Mouse (Mus musculus) lung, postnatal 10 days (tissue): ENCODE measurements at regions not wholly inside any gene's neighbourhood (a gene's known extent, or its start where the extent isn't known, plus 50 kb on each side); places are given as distances from the start of the nearest gene placed in this dataset.
A peak's percentile ranks its signal among the peaks of the same experiment; 100 is the strongest.

Experiments
- DNase-seq: peaks from one replicate; pipeline ENCODE4 v3.0.0; 2021

DNA sequence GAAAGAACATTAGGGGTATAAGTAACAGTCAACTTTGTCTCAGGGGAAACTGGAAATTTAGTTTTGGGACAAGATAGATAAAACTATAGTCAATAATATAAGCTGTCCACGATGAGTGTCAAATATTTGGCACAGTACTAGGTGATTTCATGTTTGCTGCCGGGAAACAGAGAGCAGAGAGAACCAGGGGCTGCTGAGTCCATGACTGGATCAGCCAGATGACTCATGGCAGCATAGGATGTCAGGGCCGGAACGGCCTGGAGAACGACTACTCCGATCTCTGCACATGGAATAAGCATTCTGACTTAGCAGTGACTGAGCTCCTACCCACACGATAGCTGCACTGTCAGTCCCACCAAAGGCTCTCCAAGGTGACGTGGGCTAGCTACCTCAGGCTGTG lies 197.6 kb upstream of the Bmper start:
- DNase-seq: peak; percentile 33

DNA sequence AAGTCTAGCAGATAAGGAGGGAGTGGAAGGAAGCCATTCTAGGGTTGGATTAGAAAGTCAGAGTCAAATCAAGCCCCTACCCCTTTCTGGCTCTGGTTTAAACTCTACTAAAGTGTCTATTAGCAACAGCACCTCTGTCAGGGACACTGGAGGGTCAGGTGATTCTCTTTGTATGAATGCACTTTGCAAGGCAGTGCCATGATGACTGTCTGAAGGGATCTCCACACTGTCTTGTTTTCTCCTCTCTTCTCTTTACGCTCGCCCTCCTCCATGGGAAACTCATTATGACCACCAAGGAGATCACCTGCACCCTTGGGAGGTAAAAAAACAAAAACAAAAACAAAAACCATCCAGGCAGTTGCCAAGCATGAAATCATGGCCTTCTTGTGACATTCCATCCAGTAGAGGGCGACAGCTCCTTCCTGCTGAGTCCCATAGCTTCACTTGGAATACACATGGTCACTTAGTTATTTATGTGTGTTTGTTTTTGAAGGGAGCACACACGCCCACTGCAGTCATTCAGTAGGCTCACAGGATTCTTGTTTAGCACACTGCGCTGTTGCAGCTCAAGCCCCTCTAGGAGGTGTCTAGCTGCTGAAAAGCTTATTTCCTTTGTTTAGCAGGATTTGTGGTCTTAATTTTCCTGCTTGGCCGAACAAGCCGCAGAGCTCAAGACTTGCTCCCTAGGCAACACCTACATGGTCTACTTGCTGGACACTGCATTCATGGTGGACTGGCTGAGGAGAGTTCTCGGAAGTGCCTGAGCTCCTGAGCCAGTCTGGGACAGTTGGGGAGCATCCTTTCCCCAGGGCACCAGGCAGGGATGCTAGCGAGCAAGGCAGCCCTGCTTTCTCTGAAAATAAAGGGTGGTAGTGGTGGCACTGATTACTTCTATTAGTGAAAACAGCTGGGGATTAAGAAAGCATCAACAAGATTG lies 195.2 kb upstream of the Bmper start:
- peak; percentile 80 for DNase-seq

DNA sequence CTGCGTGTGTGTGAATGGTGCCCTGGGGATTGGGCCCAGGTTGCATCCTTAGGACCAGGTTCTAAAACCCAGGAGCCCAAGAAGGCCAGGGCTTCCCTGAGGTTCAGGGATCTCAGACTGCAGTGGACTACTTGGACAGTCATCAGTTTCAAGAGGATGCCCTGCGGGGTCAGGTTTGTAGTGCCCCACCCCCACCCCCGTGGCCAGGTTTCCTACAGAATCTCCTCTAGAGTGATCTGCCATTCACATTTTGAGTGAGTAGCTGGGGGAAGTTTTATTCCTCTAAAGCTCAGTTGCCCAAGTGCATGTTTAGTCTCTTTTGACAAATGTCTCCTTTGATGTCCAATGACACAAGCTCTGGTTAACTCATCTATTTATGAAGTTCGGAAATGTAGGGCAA lies 193.5 kb upstream of the Bmper start:
- no peak for DNase-seq

DNA sequence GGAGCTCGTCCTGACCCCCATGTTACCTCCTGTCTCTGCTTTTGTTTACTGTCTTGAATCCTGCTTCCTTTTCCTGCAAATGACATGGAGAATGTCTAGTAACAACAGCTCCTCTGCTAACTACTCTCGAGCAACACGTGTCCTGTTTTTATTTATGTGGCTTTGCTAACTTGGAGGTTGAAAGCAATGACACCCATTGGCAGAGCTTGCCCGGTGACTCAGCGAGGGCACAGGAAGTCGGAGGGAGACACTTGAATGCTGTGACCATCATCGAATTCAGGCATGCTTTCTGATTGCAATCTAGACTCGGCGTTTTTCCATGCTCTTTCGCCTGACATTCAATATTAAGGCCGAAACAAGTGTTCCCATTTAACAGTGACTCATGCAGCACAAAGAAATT lies 192.7 kb upstream of the Bmper start:
- DNase-seq: peak; percentile 46

DNA sequence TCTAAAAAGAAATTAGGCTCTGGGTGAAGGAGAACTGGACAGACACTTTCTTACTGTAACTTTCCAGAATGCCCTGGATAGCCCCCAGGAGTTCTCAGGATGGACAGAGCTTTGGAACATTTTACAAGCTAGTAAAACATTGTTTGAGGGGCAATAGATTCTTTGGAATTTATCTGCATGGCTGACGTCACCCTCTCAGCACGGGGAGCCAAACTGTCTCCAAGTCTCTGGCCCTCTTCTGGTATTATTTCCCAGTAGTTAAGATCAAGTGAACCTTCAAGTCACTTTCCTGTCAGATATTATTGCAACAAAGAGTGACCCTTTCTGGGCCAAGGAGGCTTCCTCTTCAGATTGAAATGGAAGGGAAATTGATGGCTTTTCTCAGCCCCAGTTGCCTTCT lies 192.3 kb upstream of the Bmper start:
- peak; percentile 51 for DNase-seq

DNA sequence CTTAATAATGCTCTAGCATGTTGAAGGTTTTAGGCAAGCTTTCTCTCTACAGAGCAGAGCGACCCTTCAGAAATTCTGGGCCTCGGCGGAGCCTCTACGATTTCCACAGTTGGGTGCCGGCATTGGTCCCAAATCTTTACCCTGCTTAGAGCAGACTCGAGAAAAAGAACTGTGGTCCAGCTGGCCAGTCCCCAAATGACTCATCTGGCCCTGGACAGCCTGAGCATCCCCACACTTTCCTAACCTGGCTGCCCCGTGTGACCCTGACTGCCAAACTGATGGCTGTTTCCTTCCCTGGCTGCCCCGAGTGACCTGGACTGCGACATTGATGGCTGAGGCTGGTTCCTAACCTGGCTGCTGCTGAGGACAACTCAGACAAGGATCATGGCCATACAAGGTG lies 191.0 kb upstream of the Bmper start:
- DNase-seq: no peak

DNA sequence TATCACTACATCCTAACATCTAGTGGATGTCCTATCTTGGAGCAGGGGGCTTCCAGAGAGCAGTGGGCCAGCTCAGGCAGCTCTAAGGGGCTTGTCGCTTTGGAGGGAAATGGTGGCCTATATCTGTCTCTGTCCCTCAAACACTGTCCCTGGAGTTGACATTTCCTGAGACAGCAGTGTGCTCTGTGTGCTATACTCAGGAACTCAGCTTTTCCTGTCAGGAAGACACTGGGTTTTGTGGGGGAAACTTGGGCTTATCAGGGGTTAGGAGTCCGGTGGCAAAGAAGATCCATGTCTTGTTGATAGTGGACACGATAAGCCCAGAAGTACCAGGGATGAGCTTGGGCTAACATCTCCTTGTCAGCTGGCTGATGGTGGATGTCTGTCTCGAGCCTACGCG lies 187.6 kb upstream of the Bmper start:
- DNase-seq: no peak

DNA sequence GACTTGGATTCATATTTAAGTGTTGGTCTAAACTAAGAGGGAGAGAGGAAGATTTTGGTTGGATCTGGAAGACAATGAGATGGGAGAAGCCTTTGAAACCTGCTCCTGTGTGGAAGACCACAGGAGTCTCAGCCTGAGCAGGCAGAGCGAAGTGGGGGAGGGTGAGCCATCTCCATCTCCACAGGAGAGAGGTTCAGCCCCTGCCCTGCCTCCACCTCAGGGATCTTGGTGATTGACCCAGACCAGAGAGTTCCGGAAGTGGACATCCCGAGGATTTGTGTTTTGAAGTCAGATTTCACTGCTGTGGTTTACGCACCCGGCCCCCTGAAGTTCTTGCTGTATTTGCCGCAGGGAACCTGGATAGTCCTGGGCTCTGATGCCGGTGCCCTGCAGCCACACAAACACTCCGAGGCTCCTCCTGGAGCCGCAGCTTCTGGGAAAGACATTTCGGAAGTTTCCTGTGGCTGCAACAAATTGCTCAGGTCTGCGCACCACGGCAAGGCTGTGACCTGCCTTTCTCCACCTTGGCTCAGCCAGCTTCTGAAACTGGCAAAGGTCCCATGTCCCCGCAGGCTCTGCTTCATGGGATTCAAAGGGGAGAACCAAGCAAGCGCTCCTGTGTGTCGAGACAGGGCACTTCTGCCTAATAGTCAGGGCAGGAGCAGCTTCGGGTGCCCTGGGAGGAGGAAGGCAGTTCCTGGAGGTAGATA lies 186.8 kb upstream of the Bmper start:
- no peak for DNase-seq

DNA sequence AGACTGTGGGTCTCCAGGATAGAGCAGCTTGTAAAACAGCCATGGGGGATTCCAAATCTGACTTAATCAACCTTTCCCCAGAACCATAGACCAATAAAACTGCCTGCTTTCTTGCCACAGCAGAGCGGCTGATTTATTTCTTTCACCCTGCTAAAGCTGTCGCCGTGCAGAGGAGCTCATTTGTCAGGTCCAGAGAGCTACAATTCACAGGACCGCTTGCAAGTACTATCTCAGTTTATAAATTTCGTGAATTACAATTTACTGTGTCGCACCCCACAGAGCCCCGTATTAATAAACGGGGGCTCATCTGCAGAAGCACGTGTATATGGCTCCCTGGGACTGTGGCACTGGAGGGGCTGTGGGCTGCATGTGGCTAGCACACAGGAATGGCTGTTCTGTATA lies 185.4 kb upstream of the Bmper start:
- DNase-seq: no peak

DNA sequence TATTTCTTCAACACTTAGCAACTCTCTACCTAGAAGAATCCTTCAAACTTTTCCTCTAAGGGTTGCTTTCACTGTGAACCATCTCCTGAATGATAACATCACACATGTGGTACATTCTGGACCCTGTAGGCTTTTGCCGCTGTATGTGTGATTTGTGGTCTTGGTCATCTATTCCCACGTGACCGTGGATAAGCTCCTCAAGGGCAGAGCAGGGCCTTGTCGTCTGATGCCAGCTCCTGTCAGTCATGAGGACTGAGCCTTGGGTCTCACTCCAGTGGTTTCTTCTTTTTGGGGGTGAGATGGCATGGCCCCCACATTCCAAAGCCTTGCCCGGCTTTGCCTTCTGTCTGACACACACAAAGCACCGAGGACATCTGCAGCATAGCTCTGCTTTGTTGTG lies 183.3 kb upstream of the Bmper start:
- no peak for DNase-seq

DNA sequence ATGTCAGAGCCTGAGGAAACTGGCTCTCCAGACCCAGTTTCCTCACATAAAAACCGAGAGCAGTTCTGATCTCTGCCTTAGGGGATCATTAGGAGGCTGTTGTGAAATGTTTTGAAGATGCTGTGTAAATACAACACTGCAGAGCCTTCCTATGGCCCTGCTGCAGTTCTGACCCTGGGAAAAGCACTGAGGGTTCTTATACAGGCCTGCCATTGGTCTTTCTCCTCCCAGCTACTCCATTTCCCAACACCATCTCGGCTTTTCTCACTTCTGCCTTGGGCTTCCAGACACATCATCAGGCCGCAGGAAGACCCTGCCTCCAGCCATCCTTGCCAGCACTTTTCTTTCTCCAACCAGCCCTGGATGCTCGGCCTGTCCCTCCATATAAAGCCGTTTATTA lies 181.9 kb upstream of the Bmper start:
- no peak for DNase-seq

DNA sequence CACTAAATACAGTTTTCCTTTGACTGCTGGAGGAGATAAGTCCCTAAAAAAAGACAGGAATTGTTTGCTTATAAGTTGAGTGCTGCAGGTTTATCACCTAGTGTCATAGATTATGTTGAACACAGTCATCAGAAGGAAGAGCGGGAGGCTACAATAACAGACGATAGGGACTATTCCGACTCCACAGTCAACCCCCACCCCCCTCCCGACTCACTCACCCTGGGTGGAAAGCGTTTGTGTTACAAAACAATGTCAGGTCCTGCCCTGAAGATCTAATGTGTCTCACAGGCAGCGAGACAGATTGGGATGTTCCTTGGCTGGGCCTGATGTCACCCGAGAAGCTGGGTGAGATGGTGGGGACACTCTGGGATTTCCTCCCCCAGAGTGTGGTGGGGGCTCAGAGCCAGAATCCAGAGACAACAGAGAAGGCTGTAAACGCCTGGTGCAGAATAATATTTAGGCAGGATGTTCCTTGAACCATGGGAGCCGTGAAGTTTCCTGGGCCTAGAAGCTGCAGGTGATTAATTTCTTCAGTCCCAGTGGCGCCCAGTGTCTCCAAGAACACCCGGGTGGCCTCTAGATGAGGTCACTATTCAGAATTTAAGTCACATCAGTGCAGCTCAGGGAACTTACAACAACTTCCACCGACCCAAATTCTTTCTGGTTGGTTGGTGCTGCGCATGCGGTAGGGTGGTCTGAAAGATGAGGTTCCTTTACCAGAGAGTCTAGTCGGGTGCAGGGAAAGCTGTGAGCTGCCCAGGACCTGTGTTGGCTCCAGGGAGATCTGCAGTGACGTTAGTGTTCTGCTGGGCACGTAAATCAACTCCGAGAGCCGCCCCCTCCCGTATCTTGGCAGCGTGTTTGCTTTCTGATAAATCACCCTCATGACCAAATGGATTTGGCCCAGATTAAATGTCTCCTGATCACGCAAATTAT lies 181.1 kb upstream of the Bmper start:
- peak; percentile 53 for DNase-seq

DNA sequence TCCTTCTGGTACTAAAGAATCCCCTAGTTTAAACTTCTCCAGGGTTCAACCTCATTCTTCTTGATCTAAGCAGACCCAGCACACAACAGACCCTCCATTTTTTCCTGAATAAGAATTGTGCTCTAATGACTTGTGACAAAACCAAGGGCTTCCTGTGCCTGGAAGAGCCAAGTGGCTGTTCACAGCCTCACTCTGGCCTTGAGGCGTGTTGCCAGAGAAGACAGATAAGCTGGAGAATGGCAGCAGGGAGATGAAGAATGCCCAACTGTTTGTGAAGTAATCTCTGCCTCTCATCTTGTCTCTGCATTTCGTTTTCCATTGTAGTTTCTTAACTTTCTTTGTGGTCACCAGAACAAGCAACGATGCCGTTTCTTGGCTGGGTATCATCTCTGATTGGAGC lies 179.9 kb upstream of the Bmper start:
- DNase-seq: no peak

DNA sequence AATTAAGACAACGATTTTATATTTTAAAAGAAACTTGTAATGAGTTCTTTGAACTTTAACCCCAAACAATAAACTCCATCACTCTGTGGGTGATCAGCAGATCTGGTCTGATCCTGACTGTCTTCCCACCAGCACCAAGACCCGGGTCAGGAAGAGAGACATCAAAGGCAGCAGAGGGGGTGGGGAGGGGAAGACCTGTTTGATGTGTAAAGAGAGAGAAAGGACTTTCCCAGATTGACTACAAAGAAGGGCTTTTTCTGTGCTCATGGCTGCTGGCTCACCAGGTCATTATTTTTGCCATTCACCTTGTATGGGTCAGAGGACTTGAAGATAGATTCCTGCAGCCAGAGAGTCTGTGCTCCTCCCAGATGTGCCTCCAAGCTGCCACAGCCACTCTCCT lies 177.4 kb upstream of the Bmper start:
- DNase-seq: no peak

DNA sequence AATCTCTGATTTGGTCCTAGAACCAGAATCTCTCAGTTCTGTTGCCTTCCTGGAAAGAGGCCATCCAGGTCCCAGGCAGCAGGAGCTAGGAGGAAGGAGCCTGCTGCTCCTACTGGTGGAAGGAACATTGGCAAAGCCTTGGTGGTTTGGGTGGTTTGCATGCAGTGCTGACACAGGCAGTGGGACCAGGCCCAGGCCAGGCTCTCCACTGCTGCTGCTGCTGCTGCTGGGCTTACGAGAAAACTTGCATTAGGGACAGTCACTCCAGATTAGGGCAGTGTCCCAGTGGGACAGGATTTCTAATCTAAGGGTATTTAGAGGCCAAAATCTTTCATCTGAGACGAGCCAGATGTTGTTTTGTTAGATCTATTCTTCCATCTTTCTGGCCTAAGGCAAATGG lies 172.1 kb upstream of the Bmper start:
- DNase-seq: no peak

DNA sequence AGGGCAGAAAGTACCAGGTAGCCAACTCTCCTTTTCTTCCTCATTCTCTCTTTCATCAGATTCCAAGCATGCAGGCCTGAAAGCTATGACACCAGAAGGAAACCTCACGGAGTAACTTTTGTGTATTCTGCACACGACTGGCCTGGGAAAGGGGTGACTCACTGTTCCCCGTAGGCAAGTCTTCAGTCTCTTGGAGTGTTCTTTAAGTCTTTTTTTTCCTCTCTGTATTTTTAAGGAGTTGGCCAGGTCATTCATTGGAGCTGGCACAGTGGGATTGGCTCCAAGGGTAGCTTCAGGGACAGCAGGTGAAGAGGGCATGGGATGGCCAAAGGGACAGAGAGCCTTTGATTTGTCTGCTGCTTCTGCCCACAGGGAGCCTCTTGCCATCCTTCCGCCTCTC lies 163.3 kb upstream of the Bmper start:
- no peak for DNase-seq

DNA sequence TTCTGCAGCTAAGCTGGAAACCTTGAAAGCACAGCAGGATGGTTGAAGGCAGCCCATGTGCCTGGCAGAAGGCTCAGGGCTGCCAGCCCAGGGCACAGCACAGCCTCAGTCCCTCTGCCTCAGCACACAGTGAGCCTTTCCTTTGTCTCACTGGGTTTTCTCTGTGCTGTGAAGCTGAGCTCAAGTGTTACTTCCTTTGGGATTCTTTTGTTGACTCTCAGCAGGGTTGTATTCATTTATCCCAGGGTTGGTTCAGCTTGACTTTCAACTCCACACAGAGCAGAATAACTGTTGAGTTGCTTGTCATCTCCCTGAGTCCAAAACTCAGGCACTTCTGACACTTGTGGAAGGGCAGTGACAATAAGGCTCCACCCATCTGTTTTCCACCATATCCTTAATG lies 162.3 kb upstream of the Bmper start:
- no peak for DNase-seq

DNA sequence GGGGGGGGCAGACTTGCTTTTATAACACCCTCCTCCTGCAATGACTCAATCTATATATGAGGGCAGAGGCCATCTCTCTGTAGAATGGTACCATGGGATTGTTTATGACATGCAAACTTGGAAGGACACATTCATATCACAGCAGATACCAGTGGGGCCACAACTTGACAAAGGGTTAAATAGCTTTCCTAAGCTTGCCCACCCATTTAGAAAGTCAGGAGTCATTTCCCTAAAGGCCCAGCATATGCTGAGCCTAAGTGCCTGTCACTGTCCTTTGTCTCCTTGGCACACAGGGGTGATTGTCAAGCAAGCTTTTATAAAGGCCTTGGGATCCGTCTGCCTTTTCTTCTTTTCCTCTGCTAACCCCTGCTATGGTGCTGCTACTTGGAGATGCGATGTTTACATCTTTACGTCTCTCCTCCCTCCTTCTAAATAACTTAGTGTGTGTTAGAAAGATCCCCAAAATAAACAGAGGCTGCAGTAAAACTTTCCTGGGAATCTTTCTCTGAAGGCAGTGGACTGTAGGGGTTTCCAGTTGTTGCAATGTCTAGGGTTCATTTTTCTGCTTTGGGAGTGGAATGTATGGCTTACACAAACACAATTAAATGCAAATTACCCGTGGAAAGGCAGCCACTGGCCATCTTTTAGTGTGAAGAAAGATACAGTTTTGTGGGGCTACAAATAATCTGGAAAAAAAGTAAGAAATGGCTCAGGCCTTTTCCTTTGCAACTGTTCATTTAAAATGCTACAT lies 161.5 kb upstream of the Bmper start:
- no peak for DNase-seq

DNA sequence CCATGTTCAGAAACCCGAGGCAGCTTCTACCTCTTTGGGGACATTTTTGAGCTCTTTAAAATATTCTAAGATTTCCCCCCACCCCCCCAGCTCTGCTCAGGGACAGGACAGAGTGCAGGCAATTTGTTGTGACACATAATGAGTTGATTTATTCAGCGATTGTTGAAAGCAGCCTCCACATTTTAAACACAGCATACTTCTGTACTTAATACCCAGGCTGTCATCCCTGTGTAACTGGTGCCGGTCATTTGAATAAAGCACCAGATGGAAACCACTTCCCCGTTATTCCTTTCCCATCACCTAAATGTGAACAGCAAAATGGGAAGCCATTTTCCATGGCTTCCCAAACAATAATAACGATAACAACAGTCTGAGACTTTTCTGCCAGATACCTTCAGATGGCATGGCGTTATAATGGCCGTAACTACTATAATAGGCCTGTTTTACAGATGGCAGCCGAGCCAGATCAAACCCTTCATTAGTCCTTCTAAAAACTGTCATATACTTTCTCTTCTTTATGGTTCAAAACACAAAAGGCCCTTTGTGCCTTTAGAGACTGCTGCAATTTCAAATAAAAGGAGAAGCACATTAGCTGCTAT lies 160.7 kb upstream of the Bmper start:
- DNase-seq: no peak

DNA sequence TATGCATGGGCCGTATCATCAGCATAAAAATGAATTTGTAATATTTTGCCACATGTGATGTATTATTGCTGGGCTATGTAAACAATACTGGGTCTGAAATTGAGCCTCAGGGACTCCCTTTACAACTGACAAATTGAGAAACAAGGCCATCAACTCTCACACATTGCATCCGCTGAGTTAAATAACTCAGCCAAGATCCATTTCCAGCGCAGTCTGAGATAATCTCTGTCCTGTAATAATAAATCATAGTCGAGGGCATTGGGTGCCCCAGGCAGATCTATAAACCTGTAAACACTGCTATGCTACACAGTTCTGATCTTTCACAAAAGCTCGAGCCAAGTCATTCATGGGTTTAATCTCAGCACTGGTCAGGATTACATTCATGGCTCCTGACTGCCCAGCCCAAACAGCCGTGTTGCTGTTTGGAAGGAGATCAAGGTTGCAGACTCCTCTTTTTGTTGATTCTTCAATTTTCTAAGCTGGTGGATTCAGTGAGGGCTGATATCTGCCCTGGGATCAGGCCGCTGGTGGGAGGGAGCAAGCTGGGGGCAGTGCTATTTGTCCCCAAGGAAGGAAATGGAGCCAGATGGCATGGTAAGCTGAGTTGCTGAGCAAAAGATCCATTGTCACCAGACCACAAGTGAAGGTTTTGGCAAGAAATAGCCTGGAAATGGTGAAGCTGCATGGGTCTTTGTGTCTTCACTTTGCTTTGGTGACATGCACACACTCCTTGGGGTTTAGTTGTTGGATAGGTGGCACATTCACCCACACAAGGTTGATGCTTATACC lies 160.0 kb upstream of the Bmper start:
- DNase-seq: no peak

DNA sequence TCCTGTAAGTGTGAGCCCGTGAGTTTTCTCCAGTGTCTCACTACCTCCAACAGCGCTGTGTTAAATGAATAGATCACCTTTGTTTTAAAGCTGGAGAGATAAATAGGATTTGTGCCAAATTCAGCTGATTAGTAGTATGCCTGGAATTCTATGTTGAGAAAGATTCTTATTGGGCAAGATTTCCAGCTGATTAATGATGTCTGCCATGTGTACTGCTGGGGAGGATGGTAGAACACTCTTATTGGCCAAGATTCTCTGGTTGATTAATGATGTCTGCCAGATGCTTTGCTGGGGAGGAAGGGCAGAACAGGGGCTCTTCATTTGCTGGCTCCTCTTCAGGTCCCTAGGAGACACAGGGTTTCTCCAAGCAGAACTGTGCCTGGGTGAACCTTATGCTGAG lies 158.9 kb upstream of the Bmper start:
- DNase-seq: peak; percentile 22
